Mouse (Mus musculus) B cell, adult 2 months (primary cell): ENCODE measurements around the gene Npas3.
"Not testable (repeated sequence)": the region's sequence is repeated elsewhere in the genome, so short reads cannot be mapped to it uniquely, and the experiment has no call there.

Source experiments
- DNase-seq, 2 experiments: peaks; one replicate each; pipeline ENCODE4 v3.0.0; 2022

Npas3 gene

GRCm38 (mm10) chr12:53248101-53248727 lies at the start of gene Npas3:
Npas3 (plus strand) TSS chr12:53248677.
- no peak for DNase-seq

GRCm38 (mm10) chr12:53217141-53217540 lies 31.3 kb upstream of the Npas3 start:
- no peak for DNase-seq

- no peak for DNase-seq
These were observed 25.7 kb upstream of the Npas3 start for GRCm38 (mm10) chr12:53222742-53223141.

- no peak for DNase-seq
These were observed 21.1 kb upstream of the Npas3 start for GRCm38 (mm10) chr12:53227356-53227755.

GRCm38 (mm10) chr12:53229419-53229818 lies 19.1 kb upstream of the Npas3 start:
- no peak for DNase-seq

GRCm38 (mm10) chr12:53246181-53246580 lies 2.3 kb upstream of the Npas3 start:
- DNase-seq = no peak

- DNase-seq = no peak
These were observed 1.6 kb upstream of the Npas3 start for GRCm38 (mm10) chr12:53246581-53247490.

- DNase-seq = no peak
These were observed 914 bp upstream of the Npas3 start for GRCm38 (mm10) chr12:53247491-53248035.

- no peak for DNase-seq
These were observed 319 bp downstream of the Npas3 start for GRCm38 (mm10) chr12:53248796-53249195.

GRCm38 (mm10) chr12:53251701-53252181 lies 3.3 kb downstream of the Npas3 start:
- no peak for DNase-seq

- DNase-seq = no peak
These were observed 3.7 kb downstream of the Npas3 start for GRCm38 (mm10) chr12:53252213-53252571.

GRCm38 (mm10) chr12:53252572-53253422 lies 4.3 kb downstream of the Npas3 start:
- DNase-seq = no peak

- no peak for DNase-seq
These were observed 5.1 kb downstream of the Npas3 start for GRCm38 (mm10) chr12:53253461-53254159.

- DNase-seq = no peak
These were observed 5.6 kb downstream of the Npas3 start for GRCm38 (mm10) chr12:53254160-53254480.

GRCm38 (mm10) chr12:53274502-53274901 lies 26.0 kb downstream of the Npas3 start:
- not testable (repeated sequence) for DNase-seq

- DNase-seq = no peak
These were observed 28.9 kb downstream of the Npas3 start for GRCm38 (mm10) chr12:53277393-53277792.

- DNase-seq = no peak
These were observed 41.9 kb downstream of the Npas3 start for GRCm38 (mm10) chr12:53290341-53290740.

GRCm38 (mm10) chr12:53290846-53291245 lies 42.4 kb downstream of the Npas3 start:
- DNase-seq = no peak

GRCm38 (mm10) chr12:53292010-53292409 lies 43.5 kb downstream of the Npas3 start:
- DNase-seq = no peak

- no peak for DNase-seq
These were observed 44.2 kb downstream of the Npas3 start for GRCm38 (mm10) chr12:53292508-53293300.

- no peak for DNase-seq
These were observed 45.5 kb downstream of the Npas3 start for GRCm38 (mm10) chr12:53294011-53294410.
